Mouse (Mus musculus) liver, postnatal 0 days (tissue): ENCODE measurements at regions not wholly inside any gene's neighbourhood (a gene's known extent, or its start where the extent isn't known, plus 50 kb on each side); places are given as distances from the start of the nearest gene placed in this dataset.

Source experiments
- CTCF ChIP-seq: sonication (generic); IDR thresholded peaks from 2 replicates; pipeline ENCODE4 v1.5.1; 2016; ENCODE audit warnings: antibody characterized with exemption, low read depth
- EP300 ChIP-seq: IDR thresholded peaks from 2 replicates; pipeline ENCODE4 v1.6.1; 2016; ENCODE audit warnings: antibody characterized with exemption, low read depth, mild to moderate bottlenecking

DNA sequence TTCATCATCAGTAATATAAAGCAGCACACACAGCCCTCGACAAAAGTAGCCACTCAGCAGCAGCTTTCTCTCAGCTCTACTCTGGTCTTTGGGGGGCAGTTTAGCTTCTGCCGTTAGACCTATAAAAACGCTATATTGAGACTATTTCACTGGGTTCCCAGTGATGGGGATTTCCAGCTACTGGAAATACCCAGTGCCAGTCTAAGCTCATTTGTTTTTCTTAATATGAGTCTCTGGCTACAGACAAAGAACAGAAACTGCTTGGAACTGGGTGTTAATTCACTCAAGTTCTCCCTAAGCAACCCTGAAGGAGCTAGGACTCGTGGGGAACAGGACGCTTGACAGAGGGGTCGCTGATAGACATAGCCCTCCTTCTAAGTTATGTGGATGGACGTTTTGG, 100.3 kb upstream of the Cdc42ep3 start:
- TF ChIP-seq EP300 (no peak), CTCF (no peak)
